Comparison of ENCODE assay signal across 9 mouse cellular contexts in genomic region chr7:98437629-98438028, GRCm38 (mm10). TPM values are rescaled to one million over a fixed set of nuclear protein-coding genes. Genes with fewer than 3 reads are reported as not detected.
DNase-seq lines count a peak whose midpoint lies in the region; ATAC-seq and TF ChIP-seq lines count a peak whose summit lies in the region.
"Had no signal": no experiment of that assay in that cellular context is flagged by ENCODE, and none has a peak within 500 bp of the region (broad histone marks: within the 10 kb centered on the region; RNA-seq: fewer than 3 reads in every experiment).

No protein-coding gene starts in this region.

- peak; percentile 72 for TF ChIP-seq CTCF in left cerebral cortex, adult 2 months (IDR thresholded peaks at IDR 0.05)
- TF ChIP-seq CTCF in Patski (IDR thresholded peaks at IDR 0.05), result peak; percentile 77
- TF ChIP-seq CTCF in cortical plate, adult 2 months (IDR thresholded peaks at IDR 0.05; ENCODE audit: extremely low read depth, insufficient read depth, low read length), result peak; percentile 60

- no peak overlapping the region for H3K4me3 ChIP-seq in left cerebral cortex, adult 2 months
- H3K4me3 ChIP-seq in cortical plate, adult 2 months (ENCODE audit: insufficient read depth, low read length), result no peak overlapping the region
- H3K4me3 ChIP-seq: midbrain, embryonic 12.5 days had no signal

- in situ Hi-C loops in Patski (cut with MboI; ENCODE audit: low pct_unique_long_range_greater_than_20kb), result no loop called here

- intact Hi-C loops in left cerebral cortex, adult 2 months (cut with DNase I), result loop anchor here (10.0 kb wide), 1 partner anchor 273 kb away; no protein-coding TSS in a partner anchor

- DNase-seq in adrenal gland, adult 2 months, result peak; percentile 26
- DNase-seq in adrenal gland, adult 8-10 months, result no peak
- DNase-seq in left cerebral cortex, adult 2 months (ENCODE audit: extremely low spot score in 1 of 2, low spot score in 2 of 2), result peak in 1 of 2 experiments; percentile 47
- DNase-seq in left cerebral cortex, adult 9 months (ENCODE audit: low spot score in 2 of 2), result no peak
- no peak for DNase-seq in Patski (ENCODE audit: low read depth, low spot score)
- DNase-seq in lung, postnatal 14 days, result peak; percentile 57
- DNase-seq in Muller cell, postnatal 12 days (ENCODE audit: inconsistent ontology term), result no peak

- POLR2A ChIA-PET in Patski (lab: Charles Lee), result no interaction called here

- no peak for TF ChIP-seq POLR2A in cortical plate, adult 2 months (IDR thresholded peaks at IDR 0.05; ENCODE audit: extremely low read depth, insufficient read depth, low read length)

- H3K4me1 ChIP-seq in cortical plate, adult 2 months (ENCODE audit: control insufficient read depth, insufficient read depth, low read length), result no peaks in the 10 kb centered on the region
- H3K4me1 ChIP-seq: midbrain, embryonic 12.5 days had no signal

- no peak for ATAC-seq in Patski

- H3K27ac ChIP-seq in left cerebral cortex, adult 2 months, result no peak overlapping the region
- H3K27ac ChIP-seq in cortical plate, adult 2 months (ENCODE audit: insufficient read depth, low read length), result no peak overlapping the region
- H3K27ac ChIP-seq: midbrain, embryonic 12.5 days had no signal

- peaks cover 23% of the 10 kb centered on the region for H3K27me3 ChIP-seq in Patski
- H3K27me3 ChIP-seq: midbrain, embryonic 12.5 days had no signal

- CTCF ChIA-PET in Patski (lab: Charles Lee), result interaction anchor here (0.6 to 2.4 kb wide), 8 partner anchors 13 to 297 kb away, joined by 3 to 9 read pairs (median 4); no protein-coding TSS in a partner anchor

RNA-seq across cellular contexts. Expression of gene Gucy2d, which starts 2.6 kb away (rescaled TPM):
- total RNA-seq in adrenal gland, adult 2 months (2021), result not detected
- not detected in 2 replicates for polyA plus RNA-seq in adrenal gland, adult 2 months (2012; rRNA removed)
- not detected for total RNA-seq in adrenal gland, adult 8-10 months (2022)
- not detected for total RNA-seq in left cerebral cortex, adult 2 months (2021)
- polyA plus RNA-seq in Patski (2021), result not detected
- not detected in 2 replicates for polyA plus RNA-seq in cortical plate, adult 2 months (2012; rRNA removed)
- polyA plus RNA-seq: midbrain, embryonic 12.5 days had no signal

RNA-seq across cellular contexts. Expression of gene Lrrc32, which starts 51.5 kb away (rescaled TPM):
- 10 to 100 TPM; 17.0 to 37.1 TPM for total RNA-seq in adrenal gland, adult 2 months (2021)
- polyA plus RNA-seq in adrenal gland, adult 2 months (2012; rRNA removed), result 16.6 and 19.4 TPM in 2 replicates
- total RNA-seq in adrenal gland, adult 8-10 months (2022), result 10 to 100 TPM; 17.4 to 34.0 (median 28.1) TPM
- total RNA-seq in left cerebral cortex, adult 2 months (2021), result 1 to 10 TPM; 5.0 to 8.0 TPM
- polyA plus RNA-seq in Patski (2021), result 8.9 TPM
- 4.4 and 4.6 TPM in 2 replicates for polyA plus RNA-seq in cortical plate, adult 2 months (2012; rRNA removed)

Comparison
In these comparisons a context has a peak if more than half of its experiments do, and no peak if none do; other contexts are left out.
1. DNase-seq: peak in adrenal gland, adult 2 months (single experiment) and lung, postnatal 14 days (single experiment); none in adrenal gland, adult 8-10 months (single experiment), left cerebral cortex, adult 9 months (0 of 2), Patski (single experiment) and Muller cell, postnatal 12 days (single experiment).
2. Peak in every context shown above with its lines, with median percentiles within 50 percentile points of each other: CTCF ChIP-seq.